Mouse (Mus musculus) embryonic facial prominence, embryonic 10.5 days (tissue): Measurements from ENCODE around the gene Klc3. TPM values are rescaled to one million over a fixed set of nuclear protein-coding genes. Genes with fewer than 3 reads are reported as not detected.
A peak's percentile ranks its signal among the peaks of the same experiment; 100 is the strongest.

Experiments
- DNase-seq: peaks from one replicate; pipeline ENCODE4 v3.0.0-alpha.2; 2017; ENCODE audit warnings: low spot score
- H3K27ac ChIP-seq: fragments of 300-500 bp; sonication (generic); replicated peaks from 2 replicates; pipeline ENCODE4 v1.5.1; 2016; ENCODE audit warnings: mild to moderate bottlenecking
- H3K27me3 ChIP-seq: fragments of 300-500 bp; sonication (generic); replicated peaks from 2 replicates; pipeline ENCODE4 v1.6.1; 2016; ENCODE audit warnings: low read depth, mild to moderate bottlenecking; ENCODE audit not compliant: poor library complexity, severe bottlenecking
- H3K36me3 ChIP-seq: fragments of 300-500 bp; sonication (generic); replicated peaks from 2 replicates; pipeline ENCODE4 v1.6.1; 2016; ENCODE audit warnings: mild to moderate bottlenecking, moderate library complexity
- H3K4me1 ChIP-seq: fragments of 300-500 bp; sonication (generic); 2 replicates; pipeline ENCODE4 v1.6.1; 2016
- H3K4me3 ChIP-seq: fragments of 300-500 bp; sonication (generic); 2 replicates; pipeline ENCODE4 v1.5.1; 2016; ENCODE audit warnings: mild to moderate bottlenecking, moderate library complexity
- H3K9me3 ChIP-seq: fragments of 300-500 bp; sonication (generic); 2 replicates; pipeline ENCODE4 v1.6.1; 2016; ENCODE audit warnings: mild to moderate bottlenecking
- WGBS: fragments of 180-500 bp; shearing (Covaris S2); methylation state at CpG from one replicate; pipeline ENCODE4 v1.1.7; 2016; 5-methylcytosine and 5-hydroxymethylcytosine counted together
- polyA plus RNA-seq: library from polyadenylated mRNA; unstranded; fragments of >200 nt; fragmentation: Nextera tagmentation; extraction: Ambion mirVana; gene quantifications from 2 replicates; pipeline ENCODE4 v1.2.1, GENCODE M21; 2016

Klc3 gene
- polyA plus RNA-seq, 1 experiment from 2014 or later, result 8.8 TPM

DNA sequence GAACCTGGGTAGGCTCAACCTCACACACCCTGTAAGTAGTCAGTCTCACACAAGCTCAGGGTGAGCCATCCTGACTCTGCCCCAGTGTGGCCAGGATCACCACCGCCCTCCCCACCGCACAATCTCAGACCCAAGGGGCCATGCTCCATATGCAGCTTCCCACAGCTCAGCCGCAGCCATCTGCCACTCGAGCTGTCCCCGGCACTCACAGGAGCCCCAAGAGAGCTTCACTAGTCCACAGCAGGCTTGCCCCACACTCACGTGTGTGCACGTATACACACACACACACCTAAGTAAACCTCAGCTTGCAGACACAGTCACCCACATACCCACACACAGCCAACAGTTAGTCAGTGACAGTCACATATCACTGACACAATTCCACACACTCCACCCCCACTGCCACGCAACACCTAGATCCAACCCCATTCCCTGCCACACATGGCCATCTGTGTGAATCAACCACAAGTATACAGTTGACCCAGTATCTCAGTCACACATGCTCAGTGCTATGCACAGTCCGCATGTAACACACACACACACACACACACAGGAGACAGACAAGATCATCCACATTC, 1.3 kb downstream of the Klc3 start:
- Histone ChIP-seq H3K36me3 (no peaks in the 10 kb centered on the region), H3K4me1 (peaks cover 24% of the 10 kb centered on the region), H3K4me3 (peak overlapping the region; percentile 1; the same call in 1 of the 2 replicates), H3K27ac (no peak overlapping the region), H3K27me3 (peaks cover 92% of the 10 kb centered on the region), H3K9me3 (peaks cover 9% of the 10 kb centered on the region)
- 86% methylated on average over 9 of the region's 9 CpGs for WGBS
- no peak for DNase-seq

DNA sequence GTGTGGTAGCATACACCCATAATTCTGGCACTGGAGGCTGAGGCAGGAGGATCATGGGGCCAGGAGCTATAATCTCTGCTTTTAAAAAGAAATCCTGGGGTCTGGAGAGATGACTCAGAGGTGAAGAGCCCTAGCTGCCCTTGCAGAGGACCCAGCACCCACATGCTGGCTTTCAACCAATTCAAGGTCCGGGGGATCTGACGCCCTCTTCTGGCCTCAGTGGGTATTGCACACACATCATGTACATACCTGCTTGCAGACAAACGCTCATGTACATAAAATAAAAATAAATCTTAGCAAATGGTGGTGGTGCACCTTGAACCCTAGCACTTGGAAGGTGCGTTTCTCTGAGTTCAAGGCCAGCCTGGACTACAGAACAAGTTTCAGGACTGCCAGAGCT, 3.0 kb downstream of the Klc3 start:
- H3K27ac ChIP-seq, result no peak overlapping the region
- H3K4me1 ChIP-seq, result peaks cover 24% of the 10 kb centered on the region
- H3K9me3 ChIP-seq, result peaks cover 9% of the 10 kb centered on the region
- no peak for DNase-seq
- peaks cover 80% of the 10 kb centered on the region for H3K27me3 ChIP-seq
- 77% methylated on average over 4 of the region's 4 CpGs for WGBS
- peaks cover 3% of the 10 kb centered on the region for H3K36me3 ChIP-seq
- no peak overlapping the region for H3K4me3 ChIP-seq

DNA sequence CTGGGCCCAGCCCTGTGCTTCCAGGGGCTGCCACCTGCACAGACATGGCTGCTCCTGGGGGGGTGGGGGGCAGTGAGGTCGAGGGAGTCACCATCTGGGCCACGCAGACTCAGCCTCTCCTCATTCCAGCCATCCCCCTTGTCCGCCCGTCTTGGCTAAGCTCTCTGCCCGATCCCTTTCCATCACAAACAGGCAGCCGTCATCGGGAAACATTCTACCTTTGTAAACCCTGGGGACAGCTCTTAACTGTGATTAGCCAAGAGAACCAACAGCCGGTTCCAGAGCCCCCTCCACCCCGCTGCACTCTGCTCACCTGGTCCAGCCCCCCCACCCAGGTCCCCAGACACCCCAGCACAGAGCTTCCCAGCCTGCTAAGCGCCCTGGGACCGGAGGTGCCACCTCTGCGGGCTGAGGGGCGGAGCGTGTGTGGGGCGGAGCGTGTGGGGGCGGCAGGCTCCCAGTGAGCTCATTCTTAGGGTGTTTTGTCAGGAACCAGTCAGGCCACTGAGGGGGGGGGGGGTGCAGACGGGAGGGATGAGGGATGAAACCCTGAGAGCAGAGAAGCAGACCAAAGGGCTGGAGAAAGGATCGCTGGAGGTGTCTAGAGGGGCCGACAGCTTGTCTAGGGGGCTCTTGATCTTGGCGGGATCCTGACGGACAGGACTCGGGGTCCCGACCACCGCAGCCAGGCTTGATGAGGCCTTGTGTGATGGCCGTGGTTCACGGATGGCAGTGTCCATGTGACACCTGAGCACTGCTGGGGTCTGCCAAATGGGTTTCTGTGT, 4.2 kb downstream of the Klc3 start:
- H3K36me3 ChIP-seq, result peaks cover 16% of the 10 kb centered on the region
- peaks cover 9% of the 10 kb centered on the region for H3K9me3 ChIP-seq
- peak overlapping the region; percentile 53 for H3K4me3 ChIP-seq
- WGBS, result 3% methylated on average over 27 of the region's 27 CpGs
- H3K27ac ChIP-seq, result 0 out of 2 replicates have a peak overlapping the region, but pooled peaks have one; percentile 10
- DNase-seq, result peak; percentile 67
- H3K27me3 ChIP-seq, result peaks cover 67% of the 10 kb centered on the region
- peaks cover 22% of the 10 kb centered on the region for H3K4me1 ChIP-seq

GRCm38 (mm10) chr7:19394484-19394883, 9.4 kb downstream of the Klc3 start:
- Histone ChIP-seq H3K27me3 (peaks cover 17% of the 10 kb centered on the region), H3K4me1 (peaks cover 6% of the 10 kb centered on the region), H3K36me3 (peaks cover 68% of the 10 kb centered on the region), H3K9me3 (no peaks in the 10 kb centered on the region), H3K4me3 (0 out of 2 replicates have a peak overlapping the region, but pooled peaks have one; percentile 1), H3K27ac (no peak overlapping the region)
- WGBS, result 87% methylated on average over 8 of the region's 8 CpGs
- no peak for DNase-seq

- H3K27ac ChIP-seq, result 0 out of 2 replicates have a peak overlapping the region, but pooled peaks have one; percentile 5
- no peaks in the 10 kb centered on the region for H3K27me3 ChIP-seq
- no peaks in the 10 kb centered on the region for H3K9me3 ChIP-seq
- no peak for DNase-seq
- peaks cover 100% of the 10 kb centered on the region for H3K36me3 ChIP-seq
- H3K4me3 ChIP-seq, result no peak overlapping the region
- H3K4me1 ChIP-seq, result no peaks in the 10 kb centered on the region
- WGBS, result 81% methylated on average over 10 of the region's 10 CpGs
Measured at GRCm38 (mm10) chr7:19388699-19389413, 15.0 kb downstream of the Klc3 start.

DNA sequence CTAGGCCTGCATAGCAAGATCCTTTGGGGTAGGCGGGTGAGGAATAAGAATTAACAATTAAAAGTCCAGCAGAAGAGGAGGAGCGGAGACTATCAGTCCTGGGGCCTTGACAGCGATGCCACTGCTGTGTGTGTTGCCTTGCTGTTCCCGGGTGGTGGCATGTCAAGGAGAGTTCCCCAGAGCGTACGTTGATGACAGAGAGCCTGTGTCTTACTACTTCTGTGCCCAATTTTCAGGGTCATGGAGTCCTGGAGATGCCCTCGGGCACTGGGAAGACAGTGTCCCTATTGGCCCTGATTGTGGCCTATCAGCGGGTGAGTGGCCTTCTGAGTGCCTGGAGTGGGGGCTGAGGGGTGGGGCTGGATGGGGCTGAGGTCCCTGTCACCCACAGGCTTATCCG, 20.2 kb downstream of the Klc3 start:
- Histone ChIP-seq H3K4me1 (peaks cover 15% of the 10 kb centered on the region), H3K4me3 (peak overlapping the region; percentile 98; the same call in 1 of the 2 replicates), H3K36me3 (peaks cover 53% of the 10 kb centered on the region), H3K27me3 (no peaks in the 10 kb centered on the region), H3K27ac (no peak overlapping the region), H3K9me3 (no peaks in the 10 kb centered on the region)
- DNase-seq, result no peak
- 70% methylated on average over 9 of the region's 9 CpGs for WGBS

DNA sequence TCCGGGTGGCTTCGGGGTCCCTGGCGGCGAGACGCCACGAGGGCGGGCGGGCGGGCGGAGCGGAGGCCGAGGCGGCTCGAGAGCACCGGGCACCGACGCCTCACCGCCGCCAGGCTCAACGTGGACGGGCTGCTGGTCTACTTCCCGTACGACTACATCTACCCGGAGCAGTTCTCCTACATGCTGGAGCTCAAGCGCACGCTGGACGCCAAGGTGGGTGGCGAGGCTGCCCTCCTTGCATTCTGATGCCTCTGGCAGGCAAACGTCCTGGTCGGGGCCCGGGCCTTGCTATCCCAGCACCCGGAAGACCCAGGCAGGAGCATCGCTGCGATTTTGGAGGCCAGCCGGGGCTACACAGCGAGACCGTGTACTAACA, 21.8 kb downstream of the Klc3 start:
- DNase-seq, result no peak
- Histone ChIP-seq H3K4me3 (peak overlapping the region; percentile 98), H3K27ac (peak overlapping the region; percentile 84), H3K4me1 (peaks cover 15% of the 10 kb centered on the region), H3K9me3 (no peaks in the 10 kb centered on the region), H3K36me3 (peaks cover 48% of the 10 kb centered on the region), H3K27me3 (no peaks in the 10 kb centered on the region)
- under 1% methylated on average over 37 of the region's 37 CpGs for WGBS

GRCm38 (mm10) chr7:19381377-19382165, 22.3 kb downstream of the Klc3 start, which contains the start of gene Ercc2:
Gene Ercc2 (plus strand): TSS chr7:19382010.
- Histone ChIP-seq H3K27me3 (no peaks in the 10 kb centered on the region), H3K4me3 (peak within 1 kb of the TSS; percentile 98), H3K36me3 (peaks cover 42% of the 10 kb centered on the region), H3K27ac (peak within 1 kb of the TSS; percentile 84), H3K4me1 (peaks cover 15% of the 10 kb centered on the region), H3K9me3 (no peaks in the 10 kb centered on the region)
- 6% methylated on average over 47 of the region's 48 CpGs for WGBS
- peak; percentile 100 for DNase-seq

GRCm38 (mm10) chr7:19378049-19378448, 25.9 kb downstream of the Klc3 start:
- Histone ChIP-seq H3K4me3 (no peak overlapping the region), H3K27ac (no peak overlapping the region), H3K27me3 (no peaks in the 10 kb centered on the region), H3K9me3 (no peaks in the 10 kb centered on the region), H3K36me3 (peaks cover 33% of the 10 kb centered on the region), H3K4me1 (peaks cover 8% of the 10 kb centered on the region)
- DNase-seq, result no peak
- 64% methylated on average over 8 of the region's 8 CpGs for WGBS

- no peak overlapping the region for H3K4me3 ChIP-seq
- DNase-seq, result no peak
- no peaks in the 10 kb centered on the region for H3K4me1 ChIP-seq
- no peak overlapping the region for H3K27ac ChIP-seq
- 88% methylated on average over 4 of the region's 4 CpGs for WGBS
- peaks cover 40% of the 10 kb centered on the region for H3K36me3 ChIP-seq
- peaks cover 1% of the 10 kb centered on the region; the same call in 1 of the 2 replicates for H3K27me3 ChIP-seq
- H3K9me3 ChIP-seq, result no peaks in the 10 kb centered on the region
Measured at GRCm38 (mm10) chr7:19376019-19376418, 27.9 kb downstream of the Klc3 start.

DNA sequence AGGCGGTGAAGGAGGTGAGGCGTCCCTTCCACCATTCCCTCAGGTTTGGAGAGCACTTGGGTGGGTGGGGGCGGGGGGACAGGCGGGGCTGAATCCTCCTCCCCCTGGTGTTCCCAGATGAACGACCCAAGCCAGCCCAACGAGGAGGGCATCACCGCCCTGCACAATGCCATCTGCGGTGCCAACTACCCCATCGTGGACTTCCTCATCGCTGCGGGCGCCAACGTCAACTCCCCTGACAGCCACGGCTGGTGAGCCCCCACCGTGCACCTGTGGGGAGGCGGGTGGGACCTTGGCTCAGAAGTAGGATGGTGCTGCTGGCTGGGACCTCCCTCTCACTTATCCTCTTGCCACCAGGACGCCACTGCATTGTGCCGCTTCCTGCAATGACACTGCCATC, 28.5 kb downstream of the Klc3 start:
- no peak overlapping the region for H3K4me3 ChIP-seq
- no peaks in the 10 kb centered on the region for H3K4me1 ChIP-seq
- H3K27ac ChIP-seq, result no peak overlapping the region
- H3K27me3 ChIP-seq, result peaks cover 8% of the 10 kb centered on the region; the same call in 1 of the 2 replicates
- no peak for DNase-seq
- H3K9me3 ChIP-seq, result no peaks in the 10 kb centered on the region
- WGBS, result 76% methylated on average over 18 of the region's 18 CpGs
- H3K36me3 ChIP-seq, result peaks cover 43% of the 10 kb centered on the region

DNA sequence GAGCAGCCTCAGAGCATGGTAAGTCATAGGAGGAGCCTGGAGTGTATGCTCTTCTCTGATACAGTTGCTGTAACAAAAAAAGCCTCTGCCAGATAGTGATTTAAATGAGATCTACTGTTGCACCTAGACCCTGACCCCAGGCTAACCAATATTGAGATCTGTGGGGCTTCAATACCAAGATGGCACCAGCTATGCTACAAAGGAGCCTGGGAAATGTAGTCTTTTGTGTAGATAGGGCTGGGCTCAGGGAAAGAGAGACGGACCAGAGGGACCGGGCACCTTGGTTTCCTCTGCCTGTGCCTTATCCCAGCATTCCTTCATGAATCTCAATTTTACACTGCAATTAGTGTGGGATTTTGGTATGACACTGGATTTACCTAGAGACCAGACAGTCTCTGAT, 30.5 kb downstream of the Klc3 start:
- no peak overlapping the region for H3K27ac ChIP-seq
- DNase-seq, result no peak
- H3K27me3 ChIP-seq, result peaks cover 26% of the 10 kb centered on the region
- H3K36me3 ChIP-seq, result peaks cover 43% of the 10 kb centered on the region
- H3K4me3 ChIP-seq, result no peak overlapping the region
- H3K9me3 ChIP-seq, result no peaks in the 10 kb centered on the region
- WGBS, result 88% methylated on average over 2 of the region's 2 CpGs
- peaks cover 11% of the 10 kb centered on the region for H3K4me1 ChIP-seq
